Comparison of ENCODE assay signal across 16 mouse cellular contexts in the genomic region with DNA sequence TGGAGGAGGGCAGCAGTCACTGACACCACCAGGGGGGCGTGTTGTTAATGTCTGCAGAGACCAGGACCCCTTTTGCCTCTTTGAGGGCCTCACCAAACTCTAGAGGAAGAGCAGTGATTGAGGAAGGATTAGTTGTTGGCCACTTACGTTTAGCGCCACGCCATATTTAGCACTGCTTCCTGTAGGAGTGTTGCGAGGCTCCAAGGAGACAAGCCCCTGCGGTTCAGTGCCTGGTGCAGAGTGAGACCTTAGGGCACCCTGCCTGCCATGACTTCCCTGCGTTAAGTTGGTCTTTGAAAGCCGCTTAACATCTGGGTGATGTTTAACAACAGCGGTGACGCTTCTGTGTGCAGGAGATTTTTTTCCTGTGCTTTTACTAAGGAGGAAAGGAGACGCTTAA. TPM values are rescaled to one million over a fixed set of nuclear protein-coding genes. Genes with fewer than 3 reads are reported as not detected.
A peak's percentile ranks its signal among the peaks of the same experiment; 100 is the strongest.
DNase-seq lines count a peak whose midpoint lies in the region; ATAC-seq and TF ChIP-seq lines count a peak whose summit lies in the region.
"Had no signal": no experiment of that assay in that cellular context is flagged by ENCODE, and none has a peak within 500 bp of the region (broad histone marks: within the 10 kb centered on the region; RNA-seq: fewer than 3 reads in every experiment).

No protein-coding gene starts in this region.

- WGBS in heart, embryonic 11.5 days (ENCODE audit: insufficient replicate concordance) = 11% methylated on average over 11 of the region's 11 CpGs
- WGBS in heart, embryonic 15.5 days = 17% methylated on average over 11 of the region's 11 CpGs

- DNase-seq in heart, postnatal 4 days = no peak
- no peak for DNase-seq in layer of hippocampus, adult 2 months (ENCODE audit: low spot score in 2 of 2)
- no peak for DNase-seq in layer of hippocampus, postnatal 25 days (ENCODE audit: extremely low spot score in 1 of 2, low spot score in 1 of 2)
- peak; percentile 44 for DNase-seq in lung, postnatal 10 days
- no peak for DNase-seq in cerebellum, adult 9-11 months
- DNase-seq in ovary, adult 18-20 months (ENCODE audit: low spot score) = no peak
- DNase-seq: cerebellum, postnatal 10 days had no signal

- no peak for ATAC-seq in heart, embryonic 11.5 days (replicated peaks; ENCODE audit: insufficient number of reproducible peaks, low FRiP score, low TSS enrichment)
- ATAC-seq in heart, embryonic 15.5 days (replicated peaks; ENCODE audit: insufficient number of reproducible peaks, insufficient read depth, low FRiP score, low read depth) = no peak
- ATAC-seq: midbrain, embryonic 13.5 days had no signal

- no peak for TF ChIP-seq CTCF in layer of hippocampus, adult 2 months (conservative IDR thresholded peaks at IDR 0.05)

- H3K36me3 ChIP-seq in heart, embryonic 11.5 days (ENCODE audit: control insufficient read depth, insufficient read depth, low read length) = no peaks in the 10 kb centered on the region
- H3K36me3 ChIP-seq in heart, embryonic 15.5 days = no peaks in the 10 kb centered on the region
- H3K36me3 ChIP-seq: embryonic facial prominence, embryonic 15.5 days; midbrain, embryonic 13.5 days had no signal

- H3K4me3 ChIP-seq in heart, embryonic 11.5 days (ENCODE audit: low read depth, low read length) = no peak overlapping the region
- peak overlapping the region; percentile 15; the same call in 1 of the 2 replicates for H3K4me3 ChIP-seq in layer of hippocampus, adult 2 months
- no peak overlapping the region for H3K4me3 ChIP-seq in heart, embryonic 15.5 days
- H3K4me3 ChIP-seq: embryonic facial prominence, embryonic 15.5 days; midbrain, embryonic 13.5 days had no signal

- peaks cover 29% of the 10 kb centered on the region for H3K4me1 ChIP-seq in heart, embryonic 11.5 days (ENCODE audit: control insufficient read depth, insufficient read depth, low read length)
- peaks cover 57% of the 10 kb centered on the region for H3K4me1 ChIP-seq in heart, embryonic 15.5 days (replicated peaks)

- H3K27ac ChIP-seq in heart, embryonic 11.5 days (ENCODE audit: low read depth, low read length) = no peak overlapping the region
- 0 out of 2 replicates have a peak overlapping the region, but pooled peaks have one; percentile 7 for H3K27ac ChIP-seq in layer of hippocampus, adult 2 months
- H3K27ac ChIP-seq in heart, embryonic 15.5 days = no peak overlapping the region
- H3K27ac ChIP-seq: embryonic facial prominence, embryonic 15.5 days; midbrain, embryonic 13.5 days had no signal

- H3K9me3 ChIP-seq in heart, embryonic 11.5 days (replicated peaks; ENCODE audit: control insufficient read depth, low read length) = no peaks in the 10 kb centered on the region
- no peaks in the 10 kb centered on the region for H3K9me3 ChIP-seq in heart, embryonic 15.5 days (replicated peaks)
- H3K9me3 ChIP-seq: embryonic facial prominence, embryonic 15.5 days; midbrain, embryonic 13.5 days had no signal

- no peak overlapping the region for H3K9ac ChIP-seq in heart, embryonic 11.5 days (ENCODE audit: low read depth, low read length)
- 0 out of 2 replicates have a peak overlapping the region, but pooled peaks have one; percentile 8 for H3K9ac ChIP-seq in heart, embryonic 15.5 days
- H3K9ac ChIP-seq: embryonic facial prominence, embryonic 15.5 days; midbrain, embryonic 13.5 days had no signal

- peak overlapping the region; percentile 1; the same call in 1 of the 2 replicates for H3K4me2 ChIP-seq in heart, embryonic 11.5 days
- peak overlapping the region; percentile 39 for H3K4me2 ChIP-seq in heart, embryonic 15.5 days
- H3K4me2 ChIP-seq: embryonic facial prominence, embryonic 15.5 days; midbrain, embryonic 13.5 days had no signal

- peaks cover 39% of the 10 kb centered on the region for H3K27me3 ChIP-seq in heart, embryonic 11.5 days (ENCODE audit: control insufficient read depth, insufficient read depth, low read length)
- H3K27me3 ChIP-seq in heart, embryonic 15.5 days = peaks cover 51% of the 10 kb centered on the region

RNA-seq across cellular contexts. Expression of gene Acvrl1, which starts 3.2 kb away (rescaled TPM):
- 1.5 and 2.0 TPM in 2 replicates for polyA plus RNA-seq in heart, embryonic 11.5 days (2014; fragmentation: Nextera tagmentation; extraction: Ambion mirVana)
- total RNA-seq in heart, postnatal 4 days (2021) = 10 to 100 TPM; 20.5 to 21.7 TPM
- 10 to 100 TPM; 11.2 to 11.4 TPM for total RNA-seq in layer of hippocampus, adult 2 months (2021)
- 10 to 100 TPM in 1 of 2 experiments, 1 to 10 TPM in 1; 8.6 to 10.5 TPM for total RNA-seq in layer of hippocampus, postnatal 25 days (2021)
- polyA plus RNA-seq in heart, embryonic 15.5 days (2015; fragmentation: Nextera tagmentation; extraction: Ambion mirVana) = 13.1 and 17.1 TPM in 2 replicates

RNA-seq across cellular contexts. Expression of gene Ankrd33, which starts 15.9 kb away (rescaled TPM):
- not detected in 2 replicates for polyA plus RNA-seq in heart, embryonic 11.5 days (2014; fragmentation: Nextera tagmentation; extraction: Ambion mirVana)
- total RNA-seq in heart, postnatal 4 days (2021) = not detected
- total RNA-seq in layer of hippocampus, adult 2 months (2021) = not detected
- not detected for total RNA-seq in layer of hippocampus, postnatal 25 days (2021)
- polyA plus RNA-seq in heart, embryonic 15.5 days (2015; fragmentation: Nextera tagmentation; extraction: Ambion mirVana) = not detected in 2 replicates
- total RNA-seq: heart, postnatal 14 days; layer of hippocampus, adult 18-20 months had no signal
- polyA plus RNA-seq: embryonic facial prominence, embryonic 15.5 days; limb, embryonic 11.5 days; liver, embryonic 16.5 days; midbrain, embryonic 13.5 days; urinary bladder, adult 2 months had no signal

RNA-seq across cellular contexts. Expression of gene Acvr1b, which starts 42.4 kb away (rescaled TPM):
- 8.0 and 8.9 TPM in 2 replicates for polyA plus RNA-seq in heart, embryonic 11.5 days (2014; fragmentation: Nextera tagmentation; extraction: Ambion mirVana)
- total RNA-seq in heart, postnatal 4 days (2021) = 10 to 100 TPM; 20.8 to 21.4 TPM
- 10 to 100 TPM; 85.1 to 87.8 TPM for total RNA-seq in layer of hippocampus, adult 2 months (2021)
- total RNA-seq in layer of hippocampus, postnatal 25 days (2021) = 10 to 100 TPM; 82.8 to 83.1 TPM
- 5.8 and 6.9 TPM in 2 replicates for polyA plus RNA-seq in heart, embryonic 15.5 days (2015; fragmentation: Nextera tagmentation; extraction: Ambion mirVana)

RNA-seq across cellular contexts. Expression of gene Fignl2, which starts 53.1 kb away (rescaled TPM):
- polyA plus RNA-seq in heart, embryonic 11.5 days (2014; fragmentation: Nextera tagmentation; extraction: Ambion mirVana) = 0.30 and 0.33 TPM in 2 replicates
- 1 to 10 TPM; 3.2 to 4.2 TPM for total RNA-seq in heart, postnatal 4 days (2021)
- 1 to 10 TPM; 1.1 to 1.7 TPM for total RNA-seq in layer of hippocampus, adult 2 months (2021)
- 1 to 10 TPM; 1.5 TPM for total RNA-seq in layer of hippocampus, postnatal 25 days (2021)
- 0.03 and 0.10 TPM in 2 replicates for polyA plus RNA-seq in heart, embryonic 15.5 days (2015; fragmentation: Nextera tagmentation; extraction: Ambion mirVana)
